In the genomic region with DNA sequence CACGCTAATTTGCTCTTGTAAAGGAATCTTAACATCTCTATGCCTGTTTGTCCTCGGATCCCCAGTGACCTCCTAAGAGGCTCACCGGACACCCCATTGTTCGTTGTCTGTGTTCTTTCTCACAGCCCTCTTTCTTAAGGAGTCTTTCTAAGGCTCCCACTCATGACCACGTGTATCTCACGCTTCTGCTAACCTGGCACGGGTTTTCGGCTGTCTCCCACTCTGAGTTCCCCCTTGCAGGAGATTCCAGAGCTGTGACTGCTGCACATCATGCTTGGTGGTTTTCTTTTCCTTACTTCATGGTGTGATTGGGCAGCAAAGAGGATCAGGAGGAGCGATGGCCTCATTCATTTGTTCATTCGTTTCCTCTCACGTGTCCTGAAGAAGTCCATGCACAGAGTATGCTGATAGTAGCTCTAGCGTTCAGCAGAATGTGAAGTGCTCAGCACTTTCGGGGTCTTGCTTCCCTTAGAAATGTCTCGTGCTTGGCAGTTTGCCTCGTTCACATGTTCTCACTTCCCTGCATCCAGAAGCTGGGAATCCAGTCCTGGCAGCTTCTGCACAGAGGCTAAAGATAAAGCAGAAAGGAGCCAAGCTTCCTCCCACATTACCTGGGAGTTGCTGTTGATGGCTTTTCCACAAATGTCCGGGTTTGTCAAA, we compare ENCODE assay signal across 8 mouse cellular contexts.
DNase-seq lines count a peak whose midpoint lies in the region; ATAC-seq and TF ChIP-seq lines count a peak whose summit lies in the region.

No protein-coding gene starts in this region.

- H3K36me3 ChIP-seq in embryonic facial prominence, embryonic 13.5 days: no peaks in the 10 kb centered on the region
- no peaks in the 10 kb centered on the region for H3K36me3 ChIP-seq in heart, embryonic 11.5 days (ENCODE audit: control insufficient read depth, insufficient read depth, low read length)
- no peaks in the 10 kb centered on the region for H3K36me3 ChIP-seq in liver, embryonic 13.5 days
- H3K36me3 ChIP-seq in neural tube, embryonic 11.5 days (ENCODE audit: control insufficient read depth, insufficient read depth, low read length): no peaks in the 10 kb centered on the region

- peak overlapping the region; percentile 64; the same call in 1 of the 2 replicates for H3K9ac ChIP-seq in embryonic facial prominence, embryonic 13.5 days
- H3K9ac ChIP-seq in heart, embryonic 11.5 days (ENCODE audit: low read depth, low read length): peak overlapping the region; percentile 49
- no peak overlapping the region for H3K9ac ChIP-seq in liver, embryonic 13.5 days
- H3K9ac ChIP-seq in neural tube, embryonic 11.5 days (ENCODE audit: low read length): no peak overlapping the region; the same call in 1 of the 2 replicates

- no peaks in the 10 kb centered on the region for H3K27me3 ChIP-seq in embryonic facial prominence, embryonic 13.5 days
- H3K27me3 ChIP-seq in heart, embryonic 11.5 days (ENCODE audit: control insufficient read depth, insufficient read depth, low read length): 0 out of 2 replicates have a peak, but pooled peaks cover 9% of the 10 kb centered on the region
- peaks cover 34% of the 10 kb centered on the region for H3K27me3 ChIP-seq in liver, embryonic 13.5 days
- H3K27me3 ChIP-seq in neural tube, embryonic 11.5 days (ENCODE audit: control insufficient read depth, insufficient read depth, low read length): peaks cover 9% of the 10 kb centered on the region; the same call in 1 of the 2 replicates

- H3K9me3 ChIP-seq in embryonic facial prominence, embryonic 13.5 days: no peaks in the 10 kb centered on the region
- no peaks in the 10 kb centered on the region for H3K9me3 ChIP-seq in heart, embryonic 11.5 days (replicated peaks; ENCODE audit: control insufficient read depth, low read length)
- H3K9me3 ChIP-seq in liver, embryonic 13.5 days (replicated peaks): no peaks in the 10 kb centered on the region
- H3K9me3 ChIP-seq in neural tube, embryonic 11.5 days (ENCODE audit: control insufficient read depth, low read length): no peaks in the 10 kb centered on the region

- peak overlapping the region; percentile 84 for H3K27ac ChIP-seq in embryonic facial prominence, embryonic 13.5 days
- peak overlapping the region; percentile 41; the same call in 1 of the 2 replicates for H3K27ac ChIP-seq in heart, embryonic 11.5 days (ENCODE audit: low read depth, low read length)
- peak overlapping the region; percentile 20 for H3K27ac ChIP-seq in liver, embryonic 13.5 days
- H3K27ac ChIP-seq in neural tube, embryonic 11.5 days (ENCODE audit: low read depth, low read length): no peak overlapping the region

- ATAC-seq in embryonic facial prominence, embryonic 13.5 days (ENCODE audit: insufficient number of reproducible peaks, insufficient read depth, low FRiP score, low TSS enrichment, low read depth): no peak
- ATAC-seq in heart, embryonic 11.5 days (replicated peaks; ENCODE audit: insufficient number of reproducible peaks, low FRiP score, low TSS enrichment): 0 out of 2 replicates have a peak, but pooled peaks have one; percentile 42
- ATAC-seq in liver, embryonic 13.5 days (ENCODE audit: low read depth): no peak
- ATAC-seq in neural tube, embryonic 11.5 days (ENCODE audit: insufficient read depth, low FRiP score, low TSS enrichment): no peak

- H3K4me1 ChIP-seq in embryonic facial prominence, embryonic 13.5 days: peaks cover 54% of the 10 kb centered on the region
- H3K4me1 ChIP-seq in heart, embryonic 11.5 days (ENCODE audit: control insufficient read depth, insufficient read depth, low read length): peaks cover 19% of the 10 kb centered on the region
- peaks cover 27% of the 10 kb centered on the region for H3K4me1 ChIP-seq in liver, embryonic 13.5 days (replicated peaks)
- peaks cover 28% of the 10 kb centered on the region for H3K4me1 ChIP-seq in neural tube, embryonic 11.5 days (ENCODE audit: control insufficient read depth, insufficient read depth, low read length)

- no peak for TF ChIP-seq POLR2A in brain, embryonic 14.5 days (IDR thresholded peaks at IDR 0.05; ENCODE audit: borderline replicate concordance, extremely low read depth, insufficient read depth, insufficient read length, poor library complexity, severe bottlenecking)

- H3K4me2 ChIP-seq in embryonic facial prominence, embryonic 13.5 days: peak overlapping the region; percentile 58
- peak overlapping the region; percentile 60 for H3K4me2 ChIP-seq in heart, embryonic 11.5 days
- H3K4me2 ChIP-seq in liver, embryonic 13.5 days: peak overlapping the region; percentile 46; the same call in 1 of the 2 replicates
- peak overlapping the region; percentile 19; the same call in 1 of the 2 replicates for H3K4me2 ChIP-seq in neural tube, embryonic 11.5 days (ENCODE audit: low read depth)

- peak overlapping the region; percentile 6; the same call in 1 of the 2 replicates for H3K4me3 ChIP-seq in embryonic facial prominence, embryonic 13.5 days
- H3K4me3 ChIP-seq in heart, embryonic 11.5 days (ENCODE audit: low read depth, low read length): peak overlapping the region; percentile 10
- H3K4me3 ChIP-seq in liver, embryonic 13.5 days (replicated peaks): no peak overlapping the region
- no peak overlapping the region for H3K4me3 ChIP-seq in neural tube, embryonic 11.5 days (ENCODE audit: low read depth, low read length)

- WGBS in embryonic facial prominence, embryonic 13.5 days: 9% methylated on average over 16 of the region's 16 CpGs
- 24% methylated on average over 16 of the region's 16 CpGs for WGBS in heart, embryonic 11.5 days (ENCODE audit: insufficient replicate concordance)
- 40% methylated on average over 16 of the region's 16 CpGs for WGBS in liver, embryonic 13.5 days (ENCODE audit: insufficient replicate concordance)
- WGBS in neural tube, embryonic 11.5 days: 18% methylated on average over 16 of the region's 16 CpGs

- peak; percentile 84 for DNase-seq in brain, embryonic 14.5 days (ENCODE audit: low read depth)
- peak; percentile 79 for DNase-seq in kidney, adult 8-10 months
- DNase-seq in liver, embryonic 13.5 days: no peak
- peak; percentile 44 for DNase-seq in neural tube, embryonic 11.5 days (ENCODE audit: low spot score)
- no peak for DNase-seq in spleen, postnatal 14 days (ENCODE audit: low spot score in 2 of 2)
- no peak for DNase-seq in c-Kit-positive CD71-positive TER-119-positive erythroid progenitor cells, embryonic 14.5 days (ENCODE audit: low spot score)

- TF ChIP-seq CTCF in brain, embryonic 14.5 days (IDR thresholded peaks at IDR 0.05; ENCODE audit: borderline replicate concordance, extremely low read depth, insufficient read depth, insufficient read length): no peak

Comparison
In these comparisons a context has a peak if more than half of its experiments do, and no peak if none do; other contexts are left out.
1. DNase-seq: peak in brain, embryonic 14.5 days (single experiment), kidney, adult 8-10 months (2 of 2) and neural tube, embryonic 11.5 days (single experiment); none in liver, embryonic 13.5 days (single experiment), spleen, postnatal 14 days (0 of 2) and c-Kit-positive CD71-positive TER-119-positive erythroid progenitor cells, embryonic 14.5 days (single experiment).
2. H3K4me3 ChIP-seq: peak in embryonic facial prominence, embryonic 13.5 days (single experiment) and heart, embryonic 11.5 days (single experiment); none in liver, embryonic 13.5 days (single experiment) and neural tube, embryonic 11.5 days (single experiment).
3. H3K9ac ChIP-seq: peak in embryonic facial prominence, embryonic 13.5 days (single experiment) and heart, embryonic 11.5 days (single experiment); none in liver, embryonic 13.5 days (single experiment) and neural tube, embryonic 11.5 days (single experiment).
4. Peak in every context shown above with its lines, with median percentiles within 50 percentile points of each other: H3K4me2 ChIP-seq.